Mouse (Mus musculus) cerebellum, postnatal 14 days (tissue): ENCODE measurements around the gene Acot6.
"Not testable (repeated sequence)": the region's sequence is repeated elsewhere in the genome, so short reads cannot be mapped to it uniquely, and the experiment has no call there.

Experiments used
- DNase-seq, 2 experiments: peaks; one replicate each; pipeline ENCODE4 v3.0.0; 2021; ENCODE audit warnings: mixed read lengths in 2 of 2

The Acot6 gene

GRCm38 (mm10) chr12:84100604-84101492, at the start of gene Acot6:
Gene Acot6 (plus strand): TSS chr12:84100654.
- peak; percentile 52 to 60 for DNase-seq

- DNase-seq, result not testable (repeated sequence)
Observed at GRCm38 (mm10) chr12:84050744-84051143, 49.7 kb upstream of the Acot6 start.

- no peak for DNase-seq
Observed at GRCm38 (mm10) chr12:84051937-84052474, 48.4 kb upstream of the Acot6 start, which contains the start of gene Acot3. Gene Acot3 (plus strand): TSS chr12:84052144.

- no peak for DNase-seq
Observed at GRCm38 (mm10) chr12:84052609-84053008, 47.8 kb upstream of the Acot6 start.

GRCm38 (mm10) chr12:84053173-84053572, 47.3 kb upstream of the Acot6 start:
- peak; percentile 21 to 29 for DNase-seq

- DNase-seq, result peak; percentile 38 to 42
Observed at GRCm38 (mm10) chr12:84053679-84054391, 46.6 kb upstream of the Acot6 start.

- peak; percentile 27 to 35 for DNase-seq
Observed at GRCm38 (mm10) chr12:84060946-84061345, 39.5 kb upstream of the Acot6 start.

GRCm38 (mm10) chr12:84062336-84062735, 38.1 kb upstream of the Acot6 start:
- no peak for DNase-seq

GRCm38 (mm10) chr12:84063228-84063627, 37.2 kb upstream of the Acot6 start:
- peak in 1 of 2 experiments; percentile 61 for DNase-seq

GRCm38 (mm10) chr12:84063833-84064232, 36.6 kb upstream of the Acot6 start:
- DNase-seq, result no peak

GRCm38 (mm10) chr12:84064621-84065020, 35.8 kb upstream of the Acot6 start:
- no peak for DNase-seq

- DNase-seq, result no peak
Observed at GRCm38 (mm10) chr12:84067752-84068151, 32.7 kb upstream of the Acot6 start.

GRCm38 (mm10) chr12:84068296-84068695, 32.2 kb upstream of the Acot6 start:
- DNase-seq, result no peak

- DNase-seq, result no peak
Observed at GRCm38 (mm10) chr12:84068986-84069385, 31.5 kb upstream of the Acot6 start, which contains the start of gene Acot5. Gene Acot5 (plus strand): TSS chr12:84069325.

GRCm38 (mm10) chr12:84069582-84069981, 30.9 kb upstream of the Acot6 start:
- peak; percentile 50 to 58 for DNase-seq

GRCm38 (mm10) chr12:84071696-84072095, 28.8 kb upstream of the Acot6 start:
- no peak for DNase-seq

GRCm38 (mm10) chr12:84077371-84077990, 23.0 kb upstream of the Acot6 start:
- DNase-seq, result no peak

- DNase-seq, result no peak
Observed at GRCm38 (mm10) chr12:84083842-84084241, 16.6 kb upstream of the Acot6 start.

GRCm38 (mm10) chr12:84084581-84084980, 15.9 kb upstream of the Acot6 start:
- DNase-seq, result no peak

GRCm38 (mm10) chr12:84094666-84095065, 5.8 kb upstream of the Acot6 start:
- DNase-seq, result not testable (repeated sequence)

- no peak for DNase-seq
Observed at GRCm38 (mm10) chr12:84099605-84100004, 849 bp upstream of the Acot6 start.

- DNase-seq, result no peak
Observed at GRCm38 (mm10) chr12:84100071-84100470, 383 bp upstream of the Acot6 start.

- no peak for DNase-seq
Observed at GRCm38 (mm10) chr12:84101493-84101845, 1.0 kb downstream of the Acot6 start.
